Mouse (Mus musculus) stomach, postnatal 0 days (tissue): ENCODE measurements at regions not wholly inside any gene's neighbourhood (a gene's known extent, or its start where the extent isn't known, plus 50 kb on each side); places are given as distances from the start of the nearest gene placed in this dataset.

Experiments used
- CTCF ChIP-seq: IDR thresholded peaks from 2 replicates; pipeline ENCODE4 v1.5.1; 2016; ENCODE audit warnings: antibody characterized with exemption, low read depth, mild to moderate bottlenecking, moderate library complexity
- EP300 ChIP-seq: optimal IDR thresholded peaks from 2 replicates; pipeline ENCODE3; 2016; ENCODE audit warnings: antibody characterized with exemption

GRCm38 (mm10) chr2:128420406-128420805 is 170.6 kb upstream of the Spdye4c start:
- no peak for TF ChIP-seq CTCF
- no peak for TF ChIP-seq EP300
